Mouse (Mus musculus) heart, embryonic 16.5 days (tissue): ENCODE data around the gene Tmem91. TPM values are rescaled to one million over a fixed set of nuclear protein-coding genes. Genes with fewer than 3 reads are reported as not detected.
A peak's percentile ranks its signal among the peaks of the same experiment; 100 is the strongest.

Experiments
- ATAC-seq: fragments of 200-750 bp; cut with Nextera tagmentation; replicated peaks from 2 replicates; pipeline ENCODE4 v1.8.0; 2017; ENCODE audit warnings: moderate number of reproducible peaks; ENCODE audit not compliant: insufficient read depth, low FRiP score; ENCODE audit errors: extremely low read depth
- H3K27ac ChIP-seq: fragments of 300-500 bp; sonication (generic); 2 replicates; pipeline ENCODE4 v1.5.1; 2014; ENCODE audit warnings: mild to moderate bottlenecking, low read length, control low read depth, moderate library complexity
- H3K27me3 ChIP-seq: fragments of 300-500 bp; sonication (generic); 2 replicates; pipeline ENCODE4 v1.6.1; 2014; ENCODE audit warnings: low read length, mixed read lengths; ENCODE audit not compliant: control insufficient read depth, insufficient read depth
- H3K36me3 ChIP-seq: fragments of 300-500 bp; sonication (generic); 2 replicates; pipeline ENCODE4 v1.6.1; 2014; ENCODE audit not compliant: control insufficient read depth, insufficient read depth
- H3K4me1 ChIP-seq: fragments of 300-500 bp; sonication (generic); 2 replicates; pipeline ENCODE4 v1.6.1; 2014; ENCODE audit warnings: low read length, mixed read lengths; ENCODE audit not compliant: control insufficient read depth, insufficient read depth
- H3K4me2 ChIP-seq: fragments of 300-500 bp; sonication (generic); 2 replicates; pipeline ENCODE4 v1.6.1; 2014; ENCODE audit warnings: low read depth, mild to moderate bottlenecking, control low read depth, low read length
- H3K4me3 ChIP-seq: fragments of 300-500 bp; sonication (generic); 2 replicates; pipeline ENCODE4 v1.5.1; 2014; ENCODE audit warnings: mild to moderate bottlenecking, control low read depth, low read length
- H3K9ac ChIP-seq: fragments of 300-500 bp; sonication (generic); 2 replicates; pipeline ENCODE4 v1.6.1; 2014; ENCODE audit warnings: low read length, control low read depth
- H3K9me3 ChIP-seq: fragments of 300-500 bp; sonication (generic); replicated peaks from 2 replicates; pipeline ENCODE4 v1.6.1; 2016; ENCODE audit warnings: low read length; ENCODE audit not compliant: control insufficient read depth
- WGBS: fragments of 180-500 bp; shearing (Covaris S2); extraction: QIAGEN DNeasy Blood & Tissue Kit; methylation state at CpG from one replicate; pipeline ENCODE4 v1.1.7; 2014; 5-methylcytosine and 5-hydroxymethylcytosine counted together
- polyA plus RNA-seq: library from polyadenylated mRNA; unstranded; fragments of >200 nt; fragmentation: Nextera tagmentation; extraction: Ambion mirVana; gene quantifications from 2 replicates; pipeline ENCODE4 v1.2.1, GENCODE M21; 2015

Gene Tmem91
- polyA plus RNA-seq, 1 experiment from 2014 or later, result 2.2 TPM

- H3K27ac ChIP-seq, result no peak overlapping the region; the same call in 1 of the 2 replicates
- ATAC-seq, result no peak
These were observed 29.9 kb upstream of the Tmem91 start for GRCm38 (mm10) chr7:25704716-25705364.

GRCm38 (mm10) chr7:25703793-25704494, 29.0 kb upstream of the Tmem91 start:
- Histone ChIP-seq H3K27me3 (no peaks in the 10 kb centered on the region), H3K4me1 (peaks cover 33% of the 10 kb centered on the region), H3K4me2 (peak overlapping the region; percentile 61; the same call in 1 of the 2 replicates), H3K9me3 (peaks cover 5% of the 10 kb centered on the region), H3K36me3 (peaks cover 18% of the 10 kb centered on the region), H3K27ac (peak overlapping the region; percentile 9; the same call in 1 of the 2 replicates), H3K9ac (0 out of 2 replicates have a peak overlapping the region, but pooled peaks have one; percentile 6), H3K4me3 (no peak overlapping the region)
- 0 out of 2 replicates have a peak, but pooled peaks have one; percentile 14 for ATAC-seq
- WGBS, result 30% methylated on average over 10 of the region's 10 CpGs

More at GRCm38 (mm10) chr7:25704716-25705364, 29.9 kb upstream of the Tmem91 start:
- H3K9me3 ChIP-seq, result peaks cover 5% of the 10 kb centered on the region
- H3K4me3 ChIP-seq, result peak overlapping the region; percentile 32
- H3K27me3 ChIP-seq, result no peaks in the 10 kb centered on the region
- H3K9ac ChIP-seq, result no peak overlapping the region
- peak overlapping the region; percentile 61 for H3K4me2 ChIP-seq
- peaks cover 16% of the 10 kb centered on the region for H3K36me3 ChIP-seq
- WGBS, result 17% methylated on average over 32 of the region's 37 CpGs
- H3K4me1 ChIP-seq, result peaks cover 36% of the 10 kb centered on the region

GRCm38 (mm10) chr7:25702350-25702749, 27.4 kb upstream of the Tmem91 start:
- no peak for ATAC-seq
- 94% methylated on average over 2 of the region's 2 CpGs for WGBS
- peaks cover 29% of the 10 kb centered on the region for H3K4me1 ChIP-seq

GRCm38 (mm10) chr7:25700732-25701131, 25.8 kb upstream of the Tmem91 start:
- H3K27me3 ChIP-seq, result no peaks in the 10 kb centered on the region
- H3K4me3 ChIP-seq, result no peak overlapping the region
- 76% methylated on average over 12 of the region's 12 CpGs for WGBS
- no peak overlapping the region for H3K27ac ChIP-seq
- peaks cover 21% of the 10 kb centered on the region for H3K36me3 ChIP-seq
- H3K4me2 ChIP-seq, result no peak overlapping the region
- H3K9me3 ChIP-seq, result peaks cover 5% of the 10 kb centered on the region
- ATAC-seq, result no peak
- H3K4me1 ChIP-seq, result peaks cover 20% of the 10 kb centered on the region
- H3K9ac ChIP-seq, result no peak overlapping the region

More at GRCm38 (mm10) chr7:25702350-25702749, 27.4 kb upstream of the Tmem91 start:
- H3K27me3 ChIP-seq, result no peaks in the 10 kb centered on the region
- H3K9ac ChIP-seq, result no peak overlapping the region
- peaks cover 21% of the 10 kb centered on the region for H3K36me3 ChIP-seq
- peaks cover 5% of the 10 kb centered on the region for H3K9me3 ChIP-seq
- H3K4me3 ChIP-seq, result no peak overlapping the region
- H3K27ac ChIP-seq, result no peak overlapping the region
- H3K4me2 ChIP-seq, result no peak overlapping the region

GRCm38 (mm10) chr7:25699851-25700250, 24.9 kb upstream of the Tmem91 start:
- H3K36me3 ChIP-seq, result peaks cover 21% of the 10 kb centered on the region

GRCm38 (mm10) chr7:25694104-25694503, 19.1 kb upstream of the Tmem91 start:
- peaks cover 6% of the 10 kb centered on the region for H3K36me3 ChIP-seq
- 0 out of 2 replicates have a peak, but pooled peaks cover 2% of the 10 kb centered on the region for H3K27me3 ChIP-seq
- no peaks in the 10 kb centered on the region for H3K9me3 ChIP-seq
- peaks cover 5% of the 10 kb centered on the region; the same call in 1 of the 2 replicates for H3K4me1 ChIP-seq
- 70% methylated on average over 8 of the region's 8 CpGs for WGBS
- ATAC-seq, result no peak
- no peak overlapping the region for H3K27ac ChIP-seq
- no peak overlapping the region for H3K9ac ChIP-seq
- no peak overlapping the region for H3K4me3 ChIP-seq
- no peak overlapping the region for H3K4me2 ChIP-seq

More at GRCm38 (mm10) chr7:25699851-25700250, 24.9 kb upstream of the Tmem91 start:
- Histone ChIP-seq H3K4me1 (peaks cover 13% of the 10 kb centered on the region), H3K4me3 (no peak overlapping the region), H3K9me3 (peaks cover 5% of the 10 kb centered on the region), H3K27me3 (no peaks in the 10 kb centered on the region), H3K27ac (no peak overlapping the region), H3K9ac (no peak overlapping the region), H3K4me2 (no peak overlapping the region)
- ATAC-seq, result no peak
- 62% methylated on average over 13 of the region's 13 CpGs for WGBS

- H3K9me3 ChIP-seq, result no peaks in the 10 kb centered on the region
- H3K4me3 ChIP-seq, result peak overlapping the region; percentile 64
- no peak for ATAC-seq
- H3K4me1 ChIP-seq, result peaks cover 13% of the 10 kb centered on the region
- peaks cover 2% of the 10 kb centered on the region for H3K36me3 ChIP-seq
- peak overlapping the region; percentile 97 for H3K4me2 ChIP-seq
- H3K27me3 ChIP-seq, result 0 out of 2 replicates have a peak, but pooled peaks cover 2% of the 10 kb centered on the region
- 36% methylated on average over 5 of the region's 5 CpGs for WGBS
- H3K27ac ChIP-seq, result peak overlapping the region; percentile 75; the same call in 1 of the 2 replicates
- peak overlapping the region; percentile 80; the same call in 1 of the 2 replicates for H3K9ac ChIP-seq
These were observed 15.1 kb upstream of the Tmem91 start for GRCm38 (mm10) chr7:25690051-25690450.

- peaks cover 13% of the 10 kb centered on the region for H3K4me1 ChIP-seq
- 0 out of 2 replicates have a peak, but pooled peaks have one; percentile 1 for ATAC-seq
- peak overlapping the region; percentile 64 for H3K4me3 ChIP-seq
- no peaks in the 10 kb centered on the region for H3K9me3 ChIP-seq
- H3K36me3 ChIP-seq, result peaks cover 2% of the 10 kb centered on the region
- H3K9ac ChIP-seq, result peak overlapping the region; percentile 80
- WGBS, result 9% methylated on average over 12 of the region's 12 CpGs
- H3K4me2 ChIP-seq, result peak overlapping the region; percentile 97
- H3K27me3 ChIP-seq, result 0 out of 2 replicates have a peak, but pooled peaks cover 2% of the 10 kb centered on the region
- peak overlapping the region; percentile 75 for H3K27ac ChIP-seq
These were observed 14.6 kb upstream of the Tmem91 start for GRCm38 (mm10) chr7:25689603-25690021.
